Mouse (Mus musculus) megakaryocyte, adult 5-6 weeks (primary cell): ENCODE results near the gene Ermap. TPM values are rescaled to one million over a fixed set of nuclear protein-coding genes. Genes with fewer than 3 reads are reported as not detected.
A peak's percentile ranks its signal among the peaks of the same experiment; 100 is the strongest.

Experiments used
- ATAC-seq: 2 replicates; pipeline ENCODE4 v1.8.0; 2016; ENCODE audit warnings: mild to moderate bottlenecking, inconsistent platforms; ENCODE audit not compliant: poor library complexity, severe bottlenecking
- total RNA-seq, 2 experiments: library from RNA; stranded (forward) in 1 of 2; stranded (reverse) in 1 of 2; fragments of 153-499, 151-499 nt in 1 of 2; fragments of 221-1000, 200-1000 nt in 1 of 2; gene quantifications; 2 replicates each; pipeline versions ENCODE4 v1.2.3 to v1.2.4; 2015 to 2017

Ermap gene
- total RNA-seq, 2 experiments from 2014 or later: 3.7 to 4.4 TPM

DNA sequence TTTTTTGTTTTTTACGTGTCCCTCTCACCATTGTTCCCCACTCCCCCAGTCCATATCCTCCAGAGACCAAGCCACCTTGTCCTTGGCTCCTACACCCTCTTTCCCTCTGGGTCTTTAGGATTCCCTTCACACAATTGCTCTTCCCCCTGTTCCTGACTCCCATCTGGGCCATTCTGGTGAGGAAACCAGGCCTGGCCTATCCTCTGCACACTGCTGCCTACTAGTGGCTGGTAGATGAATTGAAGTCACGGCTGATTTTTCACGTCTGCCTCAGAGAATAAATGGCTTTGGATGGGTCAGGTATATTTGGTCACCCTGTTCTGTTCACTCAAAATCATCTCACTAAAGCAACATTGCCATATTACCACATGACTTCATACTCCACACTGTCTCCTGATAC, 49.7 kb downstream of the Ermap start:
- peak; percentile 90 for ATAC-seq

DNA sequence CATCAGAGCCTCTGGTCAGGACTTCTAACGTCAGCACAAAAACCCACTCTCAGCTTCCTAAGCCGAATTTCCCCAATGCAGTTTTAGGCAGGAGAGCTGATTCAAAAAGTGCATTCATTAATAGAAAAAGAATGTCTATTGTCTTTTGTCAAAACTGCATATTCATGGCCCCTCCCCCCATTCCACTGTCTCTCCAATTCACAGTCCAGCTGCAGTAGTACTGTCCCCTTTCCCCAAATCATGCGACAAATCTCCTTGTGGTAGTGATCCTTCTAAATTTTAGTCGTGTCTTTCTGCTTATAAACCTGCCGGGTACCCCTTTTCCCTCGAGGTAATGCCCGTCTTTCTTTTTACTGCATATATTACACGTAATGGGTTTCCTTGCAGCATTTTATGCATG, 51.0 kb downstream of the Ermap start:
- no peak for ATAC-seq

DNA sequence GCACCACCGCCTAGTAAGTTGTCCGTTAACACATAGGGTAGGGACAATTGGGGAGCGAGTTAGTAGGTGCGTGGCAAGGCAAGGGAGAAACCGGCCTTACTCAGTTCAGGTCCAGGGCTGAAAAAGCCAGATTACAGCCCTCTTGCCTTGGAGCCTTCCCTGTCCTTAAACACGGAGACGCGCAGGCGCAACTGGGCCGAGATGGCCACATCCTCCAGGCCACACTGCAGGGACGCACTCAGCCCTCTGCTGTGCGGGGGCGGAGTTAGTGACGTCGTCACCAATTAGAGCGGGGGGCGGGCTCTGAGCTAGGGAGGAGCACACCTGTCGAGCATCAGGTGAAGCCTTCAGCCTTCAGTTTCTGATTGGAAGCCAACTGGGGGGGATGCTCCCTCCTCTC, 51.6 kb downstream of the Ermap start:
- ATAC-seq: no peak

DNA sequence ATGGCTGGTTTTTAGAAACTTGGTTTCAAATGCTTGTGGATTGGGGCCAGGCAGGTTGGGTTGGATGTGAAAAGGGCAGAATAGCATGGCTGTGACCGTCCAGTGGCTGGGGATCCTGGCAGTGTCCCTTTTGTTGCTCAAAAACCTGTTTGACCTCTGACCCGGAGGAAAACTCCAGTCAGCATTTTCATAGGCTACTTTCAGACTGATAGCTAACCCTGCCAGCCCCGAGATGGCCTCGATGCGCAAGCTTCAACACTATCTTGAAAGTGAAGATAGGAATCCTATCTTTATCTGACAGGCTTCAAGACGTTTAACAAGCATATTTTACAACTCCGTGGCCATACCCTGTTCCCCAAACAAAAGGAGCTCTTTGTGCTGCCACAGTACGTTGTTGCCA, 52.5 kb downstream of the Ermap start:
- no peak for ATAC-seq

DNA sequence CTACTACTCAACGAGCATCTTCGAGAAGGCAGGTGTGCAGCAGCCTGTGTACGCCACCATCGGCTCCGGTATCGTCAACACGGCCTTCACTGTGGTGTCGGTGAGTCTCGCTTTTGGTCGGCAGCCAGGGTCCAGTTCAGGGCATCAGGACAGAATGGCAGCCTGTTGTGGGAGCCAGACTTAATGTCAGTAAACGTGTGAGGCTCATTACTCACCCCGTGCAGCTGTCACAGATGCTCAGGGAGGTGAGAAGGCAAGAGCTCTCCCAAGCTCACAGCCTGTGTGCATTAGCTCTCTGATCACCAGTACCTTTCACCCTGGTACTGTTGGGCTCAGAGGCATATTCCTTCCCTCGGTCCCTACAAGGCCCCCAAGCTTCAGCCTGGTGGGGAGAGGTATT, 56.0 kb downstream of the Ermap start:
- ATAC-seq: no peak

DNA sequence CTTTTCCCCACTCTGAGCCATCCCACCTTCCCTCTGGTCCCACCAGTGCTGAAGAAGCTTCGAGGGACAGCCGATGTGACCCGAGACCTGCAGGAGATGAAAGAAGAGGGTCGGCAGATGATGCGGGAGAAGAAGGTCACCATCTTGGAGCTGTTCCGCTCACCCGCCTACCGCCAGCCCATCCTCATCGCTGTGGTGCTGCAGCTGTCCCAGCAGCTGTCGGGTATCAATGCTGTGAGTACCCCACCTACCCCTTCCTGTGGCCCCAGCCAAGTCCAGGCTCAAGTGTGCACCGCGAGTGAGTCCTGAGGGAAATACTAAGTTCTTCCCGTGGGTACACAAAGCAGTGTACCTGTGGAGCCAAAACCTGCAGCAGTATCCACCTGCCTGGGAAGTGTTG, 56.5 kb downstream of the Ermap start:
- no peak for ATAC-seq

DNA sequence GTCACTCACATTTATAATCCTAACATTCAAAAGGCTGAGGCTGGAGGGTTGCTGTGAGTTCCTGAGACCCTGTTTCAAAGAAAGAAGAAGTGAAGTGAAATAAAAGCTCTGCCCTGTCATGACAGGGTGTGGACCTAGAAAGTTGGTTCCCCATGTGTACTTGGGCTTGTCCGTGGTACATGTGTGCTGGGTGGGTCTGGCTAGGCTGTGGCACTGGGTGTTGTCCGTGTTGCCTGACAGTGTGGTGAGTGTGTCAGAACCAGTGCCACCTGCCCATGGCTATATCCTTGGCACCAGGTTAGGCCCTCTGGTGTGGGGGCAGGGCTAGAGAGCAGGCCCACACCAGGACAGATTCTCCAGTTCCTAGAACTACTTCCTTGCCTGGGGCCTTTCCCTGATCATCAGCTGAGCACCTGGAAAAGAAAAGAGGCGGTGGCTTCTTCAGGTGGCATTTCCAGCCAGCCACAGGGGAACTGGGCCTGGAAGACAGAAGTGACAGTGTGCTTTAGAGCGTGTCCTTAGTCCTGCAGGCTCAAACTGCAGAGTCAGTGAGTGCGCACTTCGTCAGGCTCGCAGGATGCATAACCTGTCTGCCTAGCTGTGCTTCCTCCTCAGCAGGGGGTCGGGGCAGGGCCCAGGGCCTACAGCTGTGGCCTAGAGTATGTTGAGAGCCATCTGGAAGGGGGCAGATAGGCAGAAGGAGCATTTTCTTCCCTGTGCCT, 58.5 kb downstream of the Ermap start:
- peak; percentile 62 for ATAC-seq

DNA sequence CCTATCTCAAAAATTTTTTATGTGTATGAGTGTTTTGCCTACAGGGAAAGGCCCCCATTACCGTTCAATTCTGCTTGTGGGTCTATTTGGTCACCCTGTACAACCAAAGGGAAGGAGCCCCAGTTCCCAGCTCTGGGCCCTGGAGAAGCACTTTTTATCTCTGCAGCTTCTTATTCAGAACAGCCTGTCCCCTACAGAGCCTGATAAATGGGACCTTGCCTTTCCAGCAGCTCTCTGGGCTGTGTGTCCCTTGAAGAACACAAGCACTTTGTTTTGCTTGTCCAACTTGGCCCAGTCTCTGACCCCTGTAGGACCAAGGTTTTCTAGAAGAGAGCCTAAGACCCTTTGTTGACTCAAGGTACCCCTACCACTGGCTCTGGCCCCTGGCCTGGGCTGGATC, 60.7 kb downstream of the Ermap start:
- ATAC-seq: no peak

DNA sequence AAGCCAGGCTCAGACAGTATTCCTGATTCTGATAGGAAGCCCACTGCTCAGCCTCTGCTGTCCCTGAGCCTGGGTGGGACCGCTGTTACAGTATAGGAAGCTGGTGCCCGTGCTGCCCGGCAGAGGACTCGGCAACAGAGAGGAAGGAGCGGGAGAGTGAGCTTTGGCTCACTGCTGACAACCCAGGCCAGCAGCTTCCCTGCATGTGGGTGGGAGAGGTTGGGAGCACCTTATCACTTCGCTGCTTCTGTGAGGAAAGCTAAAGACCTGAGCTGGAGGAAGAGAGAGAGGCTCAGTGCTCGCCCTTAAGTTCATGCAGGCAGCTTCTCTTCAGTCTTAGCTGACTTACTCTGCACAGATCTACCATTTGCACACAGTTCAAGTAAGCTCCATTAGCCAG, 61.3 kb downstream of the Ermap start:
- ATAC-seq: no peak

DNA sequence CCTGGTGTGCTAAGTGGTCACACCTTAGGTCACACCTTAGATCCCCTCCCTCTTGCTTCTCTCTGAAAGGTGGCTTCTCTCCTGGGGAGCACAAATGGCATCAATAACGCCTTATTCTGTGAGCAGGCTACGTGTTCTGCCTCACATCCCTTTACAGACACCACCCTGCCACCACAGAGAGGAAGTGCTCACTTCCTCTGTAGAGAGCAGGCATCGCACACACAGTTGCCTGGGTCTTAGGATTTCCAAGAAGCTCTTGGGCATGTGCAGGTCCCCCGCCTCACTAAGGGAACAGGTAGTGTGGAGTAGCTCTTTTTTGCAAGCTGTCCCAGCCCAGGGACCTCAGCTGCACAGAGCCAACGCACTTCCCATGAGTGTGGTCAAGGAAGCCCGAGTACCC, 62.6 kb downstream of the Ermap start:
- peak; percentile 66 for ATAC-seq

DNA sequence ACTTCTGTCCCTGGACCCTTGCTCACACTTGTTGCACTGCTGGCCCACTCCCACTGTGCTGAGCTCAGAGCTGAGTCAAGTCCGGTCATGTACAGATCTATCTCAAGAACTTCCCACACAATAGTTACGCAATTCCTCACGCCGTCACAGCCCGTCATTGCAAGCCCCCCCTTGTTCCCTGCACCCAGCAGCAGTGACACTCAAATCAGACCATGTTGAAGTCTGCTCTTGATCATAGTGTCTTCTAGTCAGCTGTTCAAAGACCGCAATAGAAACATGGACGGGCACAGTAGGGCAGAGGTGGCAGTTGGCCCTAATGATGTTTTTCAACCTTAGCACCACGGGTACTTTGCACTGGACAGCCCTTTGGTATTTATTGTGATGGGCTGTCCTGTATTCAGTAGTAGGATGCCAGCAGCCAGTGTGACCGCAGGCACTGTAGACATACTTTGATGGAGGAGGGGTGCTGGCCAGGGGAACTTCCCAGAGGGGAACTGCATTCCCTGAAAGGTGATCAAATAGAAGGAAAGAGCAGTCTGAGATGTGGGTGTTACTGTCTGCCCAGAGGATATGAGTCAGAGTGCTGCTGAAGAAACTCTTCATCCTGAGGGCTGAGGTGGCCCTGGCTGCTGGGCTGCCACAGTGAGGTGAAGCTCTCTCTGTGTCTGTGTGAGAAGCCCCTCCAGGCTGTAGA, 64.1 kb downstream of the Ermap start:
- peak; percentile 47 for ATAC-seq

Other genes starting within 250 kb of the Ermap start
- not detected in 2 replicates for gene Lao1, start 228.4 kb downstream of the Ermap start, total RNA-seq (2015)
- not detected in 2 replicates for gene Lao1, start 228.4 kb downstream of the Ermap start, total RNA-seq (2017)
- gene Slc2a1, start 81.3 kb downstream of the Ermap start, total RNA-seq (2015): 9.0 and 14.4 TPM in 2 replicates
- gene Slc2a1, start 81.3 kb downstream of the Ermap start, total RNA-seq (2017): 14.3 and 18.0 TPM in 2 replicates
- 7.0 and 10.2 TPM in 2 replicates for gene Zfp691, start 15.8 kb downstream of the Ermap start, total RNA-seq (2015)
- gene Zfp691, start 15.8 kb downstream of the Ermap start, total RNA-seq (2017): 1.9 and 4.5 TPM in 2 replicates
- gene Svbp, start 5.3 kb upstream of the Ermap start, total RNA-seq (2015): 20.6 and 28.6 TPM in 2 replicates
- 19.7 and 42.9 TPM in 2 replicates for gene Svbp, start 5.3 kb upstream of the Ermap start, total RNA-seq (2017)
- not detected in 2 replicates for gene Tmem269, start 28.2 kb upstream of the Ermap start, total RNA-seq (2015)
- not detected in 2 replicates for gene Tmem269, start 28.2 kb upstream of the Ermap start, total RNA-seq (2017)
- 2.1 and 4.5 TPM in 2 replicates for gene AU022252, start 42.7 kb upstream of the Ermap start, total RNA-seq (2015)
- gene AU022252, start 42.7 kb upstream of the Ermap start, total RNA-seq (2017): 2.9 and 6.6 TPM in 2 replicates
- 0.94 and 1.1 TPM in 2 replicates for gene P3h1, start 42.9 kb upstream of the Ermap start, total RNA-seq (2015)
- gene P3h1, start 42.9 kb upstream of the Ermap start, total RNA-seq (2017): 3.3 and 3.5 TPM in 2 replicates
- gene Cldn19, start 65.4 kb upstream of the Ermap start, total RNA-seq (2015): not detected in 2 replicates
- gene Cldn19, start 65.4 kb upstream of the Ermap start, total RNA-seq (2017): not detected in 2 replicates
- gene Ybx1, start 104.6 kb upstream of the Ermap start, total RNA-seq (2015): 721 and 749 TPM in 2 replicates
- gene Ybx1, start 104.6 kb upstream of the Ermap start, total RNA-seq (2017): 791 and 811 TPM in 2 replicates
- gene Ppih, start 130.5 kb upstream of the Ermap start, total RNA-seq (2015): 84.7 and 92.6 TPM in 2 replicates
- 87.4 and 98.8 TPM in 2 replicates for gene Ppih, start 130.5 kb upstream of the Ermap start, total RNA-seq (2017)
- gene Ccdc30, start 225.5 kb upstream of the Ermap start, total RNA-seq (2015): 0.07 TPM in 1 of 2 replicates, not detected in the other
- gene Ccdc30, start 225.5 kb upstream of the Ermap start, total RNA-seq (2017): not detected in 2 replicates
- 8.0 and 8.6 TPM in 2 replicates for gene Ppcs, start 232.4 kb upstream of the Ermap start, total RNA-seq (2015)
- gene Ppcs, start 232.4 kb upstream of the Ermap start, total RNA-seq (2017): 7.2 and 7.6 TPM in 2 replicates
- not detected in 2 replicates for gene Zmynd12, start 232.8 kb upstream of the Ermap start, total RNA-seq (2015)
- gene Zmynd12, start 232.8 kb upstream of the Ermap start, total RNA-seq (2017): not detected in 2 replicates